Mouse (Mus musculus) midbrain, embryonic 11.5 days (tissue): ENCODE measurements at regions not wholly inside any gene's neighbourhood (a gene's known extent, or its start where the extent isn't known, plus 50 kb on each side); places are given as distances from the start of the nearest gene placed in this dataset.

Experiments
- ATAC-seq: fragments of 200-750 bp; cut with Nextera tagmentation; 2 replicates; pipeline ENCODE4 v1.8.0; 2017; ENCODE audit warnings: moderate TSS enrichment, moderate library complexity; ENCODE audit not compliant: low FRiP score
- DNase-seq: peaks from one replicate; pipeline ENCODE4 v3.0.0; 2015; ENCODE audit warnings: low spot score; ENCODE audit errors: missing footprints
- H3K27ac ChIP-seq: fragments of 300-500 bp; sonication (generic); 2 replicates; pipeline ENCODE4 v1.5.1; 2014; ENCODE audit warnings: low read depth, low read length
- H3K27me3 ChIP-seq: fragments of 300-500 bp; sonication (generic); 2 replicates; pipeline ENCODE4 v1.6.1; 2014; ENCODE audit warnings: mild to moderate bottlenecking, low read length, moderate library complexity, mixed read lengths; ENCODE audit not compliant: control insufficient read depth, insufficient read depth
- H3K36me3 ChIP-seq: fragments of 300-500 bp; sonication (generic); 2 replicates; pipeline ENCODE4 v1.6.1; 2014; ENCODE audit warnings: mild to moderate bottlenecking, low read length, moderate library complexity, mixed read lengths; ENCODE audit not compliant: control insufficient read depth, insufficient read depth
- H3K4me1 ChIP-seq: fragments of 300-500 bp; sonication (generic); 2 replicates; pipeline ENCODE4 v1.6.1; 2014; ENCODE audit warnings: low read length; ENCODE audit not compliant: control insufficient read depth, insufficient read depth
- H3K4me2 ChIP-seq: fragments of 300-500 bp; sonication (generic); 2 replicates; pipeline ENCODE4 v1.6.1; 2014; ENCODE audit warnings: mild to moderate bottlenecking, moderate library complexity
- H3K4me3 ChIP-seq: fragments of 300-500 bp; sonication (generic); 2 replicates; pipeline ENCODE4 v1.5.1; 2014; ENCODE audit warnings: low read depth, low read length
- H3K9ac ChIP-seq: fragments of 300-500 bp; sonication (generic); 2 replicates; pipeline ENCODE4 v1.6.1; 2014; ENCODE audit warnings: low read length
- H3K9me3 ChIP-seq: fragments of 300-500 bp; sonication (generic); 2 replicates; pipeline ENCODE4 v1.6.1; 2016; ENCODE audit warnings: low read length; ENCODE audit not compliant: control insufficient read depth
- WGBS: fragments of 180-500 bp; shearing (Covaris S2); extraction: QIAGEN DNeasy Blood & Tissue Kit; methylation state at CpG from one replicate; pipeline ENCODE4 v1.1.7; 2014; 5-methylcytosine and 5-hydroxymethylcytosine counted together

GRCm38 (mm10) chr6:117497337-117497736 is 329.0 kb downstream of the Cxcl12 start:
- H3K4me1 ChIP-seq = no peaks in the 10 kb centered on the region
- H3K9ac ChIP-seq = no peak overlapping the region
- no peak overlapping the region for H3K27ac ChIP-seq
- no peak overlapping the region for H3K4me2 ChIP-seq
- no peaks in the 10 kb centered on the region for H3K27me3 ChIP-seq
- no peak for ATAC-seq
- H3K9me3 ChIP-seq = no peaks in the 10 kb centered on the region
- no peak for DNase-seq
- no peak overlapping the region for H3K4me3 ChIP-seq
- H3K36me3 ChIP-seq = no peaks in the 10 kb centered on the region
- 80% methylated on average over 5 of the region's 5 CpGs for WGBS

DNA sequence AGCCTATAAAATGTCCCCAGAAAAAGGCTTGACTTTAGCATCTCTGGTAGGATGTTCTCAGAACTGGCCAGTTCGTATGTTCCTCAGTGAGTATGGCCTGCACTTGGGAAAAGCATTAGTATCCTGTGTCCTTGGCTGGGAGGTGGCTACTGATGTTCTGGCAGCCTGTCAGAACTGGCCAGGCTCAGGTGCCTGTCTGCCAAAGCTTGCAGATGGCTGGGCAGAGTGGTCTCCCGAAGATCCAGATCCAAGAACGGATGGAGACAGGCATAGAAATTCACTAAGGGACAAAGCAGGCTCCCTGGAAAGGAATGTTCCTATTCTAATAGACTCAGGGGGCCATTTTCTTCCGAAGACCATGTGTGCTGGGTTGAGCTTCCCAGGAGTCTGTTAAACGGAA is 329.6 kb downstream of the Cxcl12 start:
- Histone ChIP-seq H3K27ac (no peak overlapping the region), H3K9ac (no peak overlapping the region), H3K27me3 (no peaks in the 10 kb centered on the region), H3K4me3 (no peak overlapping the region), H3K9me3 (no peaks in the 10 kb centered on the region), H3K4me2 (no peak overlapping the region), H3K4me1 (no peaks in the 10 kb centered on the region), H3K36me3 (no peaks in the 10 kb centered on the region)
- DNase-seq (no peak), ATAC-seq (no peak)
- 90% methylated on average over 5 of the region's 5 CpGs for WGBS

DNA sequence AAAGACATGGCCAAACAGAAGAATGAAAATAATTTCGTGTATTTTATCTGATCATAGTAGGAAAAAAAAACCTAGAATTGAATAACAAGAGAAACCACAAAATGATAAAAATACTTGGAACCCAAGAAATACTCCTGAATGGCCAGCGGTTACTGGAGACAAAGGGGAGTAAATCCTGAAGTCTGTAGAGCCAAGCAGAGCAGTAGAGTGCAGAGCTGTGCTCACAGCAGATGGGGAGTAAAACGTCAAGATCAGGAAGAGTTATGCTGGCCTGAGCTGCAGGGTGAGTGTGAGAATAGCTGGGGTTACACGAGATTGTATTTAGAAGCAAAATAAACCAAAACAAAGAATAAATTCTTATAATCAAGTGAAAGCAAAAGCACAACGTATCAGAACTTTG is 334.0 kb downstream of the Cxcl12 start:
- H3K4me1 ChIP-seq = no peaks in the 10 kb centered on the region
- no peak for DNase-seq
- no peak for ATAC-seq
- 73% methylated on average over 5 of the region's 5 CpGs for WGBS
- H3K4me2 ChIP-seq = no peak overlapping the region
- H3K27ac ChIP-seq = no peak overlapping the region
- H3K9me3 ChIP-seq = no peaks in the 10 kb centered on the region
- H3K36me3 ChIP-seq = no peaks in the 10 kb centered on the region
- no peak overlapping the region for H3K9ac ChIP-seq
- no peak overlapping the region for H3K4me3 ChIP-seq
- H3K27me3 ChIP-seq = no peaks in the 10 kb centered on the region

DNA sequence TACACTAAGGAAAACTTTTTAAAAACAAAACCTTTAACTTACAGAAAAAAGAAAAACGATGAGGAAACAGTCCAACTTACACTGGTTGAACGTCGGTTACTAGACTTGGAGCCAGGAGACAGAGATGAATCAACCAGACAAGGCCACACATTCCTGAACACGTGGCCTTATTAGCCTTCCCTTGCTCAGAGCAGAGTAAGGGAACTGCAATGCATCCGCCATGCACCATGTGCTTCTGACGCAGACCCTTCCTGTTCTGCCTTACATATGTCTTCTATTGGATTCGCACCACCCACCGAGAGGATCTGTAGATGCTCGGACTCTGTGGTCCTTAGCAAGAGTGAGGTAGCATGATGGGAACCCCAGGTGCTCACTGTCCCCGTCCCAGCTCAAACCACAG is 336.2 kb upstream of the Zfp637 start:
- H3K36me3 ChIP-seq = no peaks in the 10 kb centered on the region
- H3K9me3 ChIP-seq = no peaks in the 10 kb centered on the region
- no peaks in the 10 kb centered on the region for H3K4me1 ChIP-seq
- no peak overlapping the region for H3K4me3 ChIP-seq
- no peak overlapping the region for H3K4me2 ChIP-seq
- 86% methylated on average over 10 of the region's 10 CpGs for WGBS
- ATAC-seq = no peak
- DNase-seq = no peak
- H3K27ac ChIP-seq = no peak overlapping the region
- H3K9ac ChIP-seq = no peak overlapping the region
- H3K27me3 ChIP-seq = no peaks in the 10 kb centered on the region

DNA sequence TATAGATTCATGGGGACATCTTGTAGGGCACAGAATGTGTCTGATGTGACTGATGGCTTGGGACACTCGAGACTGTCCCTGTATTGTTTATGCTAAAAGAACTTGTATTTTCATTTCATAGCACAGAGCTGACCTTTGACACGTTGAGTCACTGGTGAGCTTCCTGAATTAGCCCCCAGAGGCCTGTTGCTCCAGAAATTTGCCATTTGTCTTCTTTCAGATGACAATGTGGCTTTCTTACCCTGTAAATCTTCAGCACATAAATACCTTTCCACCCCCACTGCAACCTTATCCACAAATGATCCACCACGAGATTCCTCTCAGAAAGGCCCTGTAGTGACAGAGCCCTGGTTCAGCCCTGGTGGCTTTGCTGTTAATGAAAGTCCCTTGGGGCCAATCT is 335.5 kb upstream of the Zfp637 start:
- WGBS = 75% methylated on average over 3 of the region's 3 CpGs
- Histone ChIP-seq H3K27ac (no peak overlapping the region), H3K27me3 (no peaks in the 10 kb centered on the region), H3K4me2 (no peak overlapping the region), H3K9me3 (no peaks in the 10 kb centered on the region), H3K4me1 (no peaks in the 10 kb centered on the region), H3K4me3 (no peak overlapping the region), H3K36me3 (no peaks in the 10 kb centered on the region), H3K9ac (no peak overlapping the region)
- no peak for ATAC-seq
- no peak for DNase-seq

GRCm38 (mm10) chr6:117506619-117507018 is 334.4 kb upstream of the Zfp637 start:
- 81% methylated on average over 7 of the region's 7 CpGs for WGBS
- ATAC-seq (no peak), DNase-seq (no peak)
- Histone ChIP-seq H3K4me1 (no peaks in the 10 kb centered on the region), H3K9me3 (no peaks in the 10 kb centered on the region), H3K36me3 (no peaks in the 10 kb centered on the region), H3K4me2 (no peak overlapping the region), H3K27ac (no peak overlapping the region), H3K4me3 (no peak overlapping the region), H3K27me3 (no peaks in the 10 kb centered on the region), H3K9ac (no peak overlapping the region)

DNA sequence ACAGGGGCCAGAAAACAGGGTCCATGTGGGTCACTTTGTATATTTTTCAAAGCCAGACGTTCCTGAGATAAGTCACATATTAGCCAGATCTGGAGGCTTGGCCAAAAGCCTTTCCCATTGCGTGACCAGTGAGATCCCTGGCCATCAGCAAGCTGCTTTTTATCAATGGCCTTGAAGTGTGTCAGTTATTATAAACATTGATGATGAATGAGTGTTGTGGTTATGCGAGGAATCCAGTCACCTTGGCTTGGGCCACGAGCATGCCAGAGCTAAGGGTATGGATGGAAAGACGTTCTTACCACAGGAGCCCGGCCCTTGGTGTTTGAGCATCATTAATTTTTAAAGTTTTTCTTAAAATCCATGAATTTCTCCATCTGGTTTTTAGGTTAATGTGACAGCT is 332.1 kb upstream of the Zfp637 start:
- Histone ChIP-seq H3K4me2 (no peak overlapping the region), H3K27me3 (no peaks in the 10 kb centered on the region), H3K4me1 (no peaks in the 10 kb centered on the region), H3K9ac (no peak overlapping the region), H3K9me3 (no peaks in the 10 kb centered on the region), H3K27ac (no peak overlapping the region), H3K36me3 (no peaks in the 10 kb centered on the region), H3K4me3 (no peak overlapping the region)
- DNase-seq = no peak
- ATAC-seq = no peak
- WGBS = 87% methylated on average over 6 of the region's 6 CpGs

- Histone ChIP-seq H3K9me3 (no peaks in the 10 kb centered on the region), H3K4me1 (no peaks in the 10 kb centered on the region), H3K9ac (no peak overlapping the region), H3K4me2 (no peak overlapping the region), H3K36me3 (no peaks in the 10 kb centered on the region), H3K27me3 (no peaks in the 10 kb centered on the region), H3K4me3 (no peak overlapping the region), H3K27ac (no peak overlapping the region)
- WGBS = 90% methylated on average over 4 of the region's 4 CpGs
- no peak for DNase-seq
- ATAC-seq = no peak
Observed at GRCm38 (mm10) chr6:117510026-117510425, 331.0 kb upstream of the Zfp637 start.

DNA sequence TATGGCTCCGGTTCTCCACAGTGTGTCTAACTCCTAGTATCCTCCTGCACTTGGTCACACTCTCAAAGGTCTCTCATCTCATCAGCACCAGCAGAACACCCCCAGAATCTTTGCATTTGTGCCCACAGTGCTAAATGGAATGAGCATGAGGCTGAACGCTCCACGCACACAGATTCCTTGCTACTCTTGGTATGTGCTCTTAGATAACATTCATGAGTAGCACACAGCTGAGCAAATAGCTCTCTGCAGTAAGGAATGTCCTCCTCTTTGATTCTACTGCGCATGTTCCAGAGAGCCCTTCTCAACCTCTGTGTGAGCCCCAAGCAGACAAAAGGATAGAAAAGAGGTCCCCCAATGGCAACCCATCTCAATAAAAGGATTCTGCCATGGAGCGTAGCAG is 326.1 kb upstream of the Zfp637 start:
- DNase-seq = no peak
- ATAC-seq = no peak
- Histone ChIP-seq H3K4me3 (no peak overlapping the region), H3K4me2 (no peak overlapping the region), H3K4me1 (no peaks in the 10 kb centered on the region), H3K9ac (no peak overlapping the region), H3K27ac (no peak overlapping the region), H3K27me3 (no peaks in the 10 kb centered on the region), H3K36me3 (no peaks in the 10 kb centered on the region), H3K9me3 (no peaks in the 10 kb centered on the region)
- WGBS = 81% methylated on average over 5 of the region's 5 CpGs

GRCm38 (mm10) chr6:117516906-117517305 is 324.1 kb upstream of the Zfp637 start:
- Histone ChIP-seq H3K4me1 (no peaks in the 10 kb centered on the region), H3K4me3 (no peak overlapping the region), H3K27me3 (no peaks in the 10 kb centered on the region), H3K27ac (no peak overlapping the region), H3K9me3 (no peaks in the 10 kb centered on the region), H3K36me3 (no peaks in the 10 kb centered on the region), H3K9ac (no peak overlapping the region), H3K4me2 (no peak overlapping the region)
- ATAC-seq (no peak), DNase-seq (no peak)
- WGBS = 84% methylated on average over 7 of the region's 7 CpGs
